Mouse (Mus musculus) forebrain, embryonic 11.5 days (tissue): ENCODE results near the gene Pias4. TPM values are rescaled to one million over a fixed set of nuclear protein-coding genes. Genes with fewer than 3 reads are reported as not detected.

Source experiments
- ATAC-seq: fragments of 200-750 bp; cut with Nextera tagmentation; replicated peaks from 2 replicates; pipeline ENCODE4 v1.8.0; 2017; ENCODE audit warnings: moderate TSS enrichment; ENCODE audit not compliant: low FRiP score
- DNase-seq: peaks from one replicate; pipeline ENCODE4 v3.0.0-alpha.2; 2017; ENCODE audit warnings: low spot score
- H3K27ac ChIP-seq: fragments of 300-500 bp; sonication (generic); 2 replicates; pipeline ENCODE4 v1.5.1; 2014; ENCODE audit warnings: low read depth, low read length
- H3K27me3 ChIP-seq: fragments of 300-500 bp; sonication (generic); 2 replicates; pipeline ENCODE4 v1.6.1; 2014; ENCODE audit warnings: mild to moderate bottlenecking, low read length, mixed read lengths; ENCODE audit not compliant: control insufficient read depth, insufficient read depth
- H3K36me3 ChIP-seq: fragments of 300-500 bp; sonication (generic); 2 replicates; pipeline ENCODE4 v1.6.1; 2014; ENCODE audit warnings: mild to moderate bottlenecking, low read length, moderate library complexity, mixed read lengths; ENCODE audit not compliant: control insufficient read depth, insufficient read depth
- H3K4me1 ChIP-seq: fragments of 300-500 bp; sonication (generic); replicated peaks from 2 replicates; pipeline ENCODE4 v1.6.1; 2014; ENCODE audit warnings: low read length, mixed read lengths; ENCODE audit not compliant: control insufficient read depth, insufficient read depth
- H3K4me2 ChIP-seq: fragments of 300-500 bp; sonication (generic); 2 replicates; pipeline ENCODE4 v1.6.1; 2014; ENCODE audit warnings: low read depth, mild to moderate bottlenecking, low read length, moderate library complexity, mixed read lengths; ENCODE audit not compliant: severe bottlenecking
- H3K4me3 ChIP-seq: fragments of 300-500 bp; sonication (generic); 2 replicates; pipeline ENCODE4 v1.5.1; 2014; ENCODE audit warnings: low read depth, low read length
- H3K9ac ChIP-seq: fragments of 300-500 bp; sonication (generic); 2 replicates; pipeline ENCODE4 v1.6.1; 2014; ENCODE audit warnings: low read length
- H3K9me3 ChIP-seq: fragments of 300-500 bp; sonication (generic); 2 replicates; pipeline ENCODE4 v1.6.1; 2016; ENCODE audit warnings: low read length, mixed read lengths; ENCODE audit not compliant: control insufficient read depth
- WGBS: fragments of 180-500 bp; shearing (Covaris S2); extraction: QIAGEN DNeasy Blood & Tissue Kit; methylation state at CpG from one replicate; pipeline ENCODE4 v1.1.7; 2014; 5-methylcytosine and 5-hydroxymethylcytosine counted together
- polyA plus RNA-seq: library from polyadenylated mRNA; unstranded; fragments of >200 nt; fragmentation: Nextera tagmentation; extraction: Ambion mirVana; gene quantifications from 2 replicates; pipeline ENCODE4 v1.2.1, GENCODE M21; 2014

Gene Pias4
- polyA plus RNA-seq, 1 experiment from 2014 or later, result 54.0 TPM

DNA sequence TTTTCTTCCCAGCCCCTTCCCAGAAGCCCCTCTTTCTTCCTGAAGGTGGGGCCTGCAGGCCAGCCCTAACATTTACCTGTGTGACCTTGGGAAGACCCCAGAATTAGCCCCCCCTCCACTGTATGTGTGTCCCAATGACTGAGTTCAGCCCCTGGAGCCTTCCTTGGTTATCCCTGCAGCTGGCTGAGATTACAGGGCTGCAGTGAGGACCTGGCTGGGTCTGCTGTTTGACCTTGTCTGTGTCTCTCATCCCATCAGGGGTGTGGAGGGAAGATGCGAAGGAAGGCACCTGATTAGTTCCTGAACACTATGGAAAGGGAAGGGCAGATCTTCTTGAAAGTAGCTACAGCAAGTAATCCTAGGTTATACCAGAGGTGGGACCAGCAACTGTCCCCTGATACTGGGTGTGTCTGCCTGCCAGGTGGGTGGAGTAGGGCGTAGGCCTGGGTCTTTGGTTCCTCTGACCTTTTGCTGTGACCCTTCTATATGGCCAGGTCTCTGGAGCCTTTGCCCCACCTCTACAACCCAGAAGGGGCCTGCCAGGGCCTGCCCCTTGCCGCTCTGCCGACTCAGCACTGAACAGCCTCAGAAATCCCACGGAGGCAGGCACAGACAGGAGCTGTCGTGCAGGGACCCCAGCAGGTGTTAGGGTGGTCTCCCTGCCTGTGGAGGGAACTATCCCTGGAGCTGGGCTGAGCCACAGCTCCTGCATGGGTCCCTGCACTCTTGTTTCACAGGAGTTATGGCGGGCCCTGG is 26.1 kb downstream of the Pias4 start:
- WGBS, result 85% methylated on average over 7 of the region's 7 CpGs
- Histone ChIP-seq H3K9ac (no peak overlapping the region), H3K27me3 (no peaks in the 10 kb centered on the region), H3K27ac (no peak overlapping the region), H3K9me3 (no peaks in the 10 kb centered on the region), H3K36me3 (peaks cover 8% of the 10 kb centered on the region; the same call in 1 of the 2 replicates), H3K4me2 (no peak overlapping the region), H3K4me3 (no peak overlapping the region), H3K4me1 (peaks cover 15% of the 10 kb centered on the region)
- DNase-seq (no peak), ATAC-seq (no peak)

DNA sequence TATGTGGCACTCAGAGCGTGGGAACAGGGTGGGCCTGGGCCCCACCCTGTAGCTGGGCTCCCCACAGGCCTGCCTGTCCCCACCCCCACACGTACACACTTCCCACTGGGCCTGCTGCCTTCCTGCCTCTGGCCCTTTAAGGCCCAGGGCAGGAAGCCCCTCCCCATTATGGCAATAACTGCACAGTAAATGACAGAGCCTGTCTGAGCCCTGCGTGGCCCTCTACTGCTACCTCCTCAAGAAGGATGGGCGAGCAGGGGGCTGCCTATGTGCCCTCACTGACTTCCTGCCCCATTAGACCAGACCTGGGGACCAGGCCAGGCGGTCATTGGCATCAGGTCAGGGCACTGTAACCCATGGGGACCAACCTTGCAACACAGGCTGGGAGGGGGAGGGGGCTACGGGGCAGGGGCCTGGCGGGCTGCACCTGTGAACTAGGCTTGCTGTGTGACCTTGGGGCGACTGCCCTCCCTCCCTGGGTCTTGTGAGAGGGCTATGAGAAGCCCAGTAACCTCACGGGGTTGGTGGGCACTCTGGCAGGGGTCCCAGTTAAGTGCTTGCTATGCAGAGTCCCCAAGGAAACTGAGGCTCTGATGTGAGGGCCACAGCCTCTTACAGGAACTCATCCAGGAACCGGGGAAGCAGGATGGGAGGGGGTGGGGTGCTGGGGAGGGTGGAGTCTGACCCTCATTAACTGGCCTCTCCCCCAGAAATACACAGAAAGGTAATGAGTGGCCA is 26.8 kb downstream of the Pias4 start:
- no peak overlapping the region for H3K4me3 ChIP-seq
- no peak for ATAC-seq
- H3K36me3 ChIP-seq, result peaks cover 8% of the 10 kb centered on the region; the same call in 1 of the 2 replicates
- H3K4me1 ChIP-seq, result peaks cover 17% of the 10 kb centered on the region
- H3K27me3 ChIP-seq, result peaks cover 1% of the 10 kb centered on the region
- no peak overlapping the region for H3K4me2 ChIP-seq
- no peak overlapping the region for H3K27ac ChIP-seq
- H3K9ac ChIP-seq, result no peak overlapping the region; the same call in 1 of the 2 replicates
- DNase-seq, result no peak
- no peaks in the 10 kb centered on the region for H3K9me3 ChIP-seq
- 73% methylated on average over 10 of the region's 10 CpGs for WGBS

DNA sequence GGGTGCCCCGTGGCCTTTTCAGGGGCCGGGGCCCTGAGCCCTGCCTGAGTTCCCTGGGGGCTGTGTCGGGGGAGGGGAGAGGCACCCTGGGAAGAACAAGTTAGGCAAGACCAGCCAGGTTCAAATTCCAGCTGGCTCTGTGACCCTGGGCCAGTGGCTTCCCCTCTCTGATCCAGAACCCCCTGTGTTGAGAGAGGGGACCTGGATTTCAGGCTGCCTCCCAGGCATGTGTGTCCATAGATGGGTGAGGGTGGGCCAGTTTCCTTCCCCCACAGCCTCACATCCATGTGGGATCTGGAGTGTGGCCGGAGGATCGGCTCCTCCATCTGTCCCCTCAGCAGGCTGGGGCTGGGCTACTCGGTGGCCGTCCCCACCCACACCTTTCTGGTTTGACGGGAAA is 27.7 kb downstream of the Pias4 start:
- Histone ChIP-seq H3K4me1 (peaks cover 23% of the 10 kb centered on the region), H3K36me3 (peaks cover 5% of the 10 kb centered on the region; the same call in 1 of the 2 replicates), H3K9me3 (no peaks in the 10 kb centered on the region), H3K9ac (no peak overlapping the region; the same call in 1 of the 2 replicates), H3K27me3 (peaks cover 10% of the 10 kb centered on the region), H3K27ac (no peak overlapping the region), H3K4me2 (no peak overlapping the region), H3K4me3 (peak overlapping the region; percentile 3; the same call in 1 of the 2 replicates)
- WGBS, result 65% methylated on average over 8 of the region's 8 CpGs
- DNase-seq (no peak), ATAC-seq (no peak)

DNA sequence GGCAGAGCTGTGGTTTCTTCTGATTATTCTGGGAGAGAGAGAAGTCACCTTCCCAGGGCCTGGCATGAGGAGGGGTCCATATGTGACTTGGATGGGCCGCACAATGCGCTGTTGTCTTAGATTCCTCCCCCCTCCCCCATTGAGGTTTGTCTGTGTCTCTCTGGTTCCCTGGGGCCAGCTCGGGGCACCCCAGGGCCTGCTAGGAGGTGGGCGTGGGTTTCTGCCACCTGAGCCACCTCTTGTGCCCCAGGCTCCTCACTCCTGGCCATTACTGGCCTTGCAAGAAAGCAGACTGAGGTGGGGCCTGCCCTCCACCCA is 28.2 kb downstream of the Pias4 start:
- Histone ChIP-seq H3K4me3 (no peak overlapping the region), H3K9ac (no peak overlapping the region), H3K4me1 (peaks cover 23% of the 10 kb centered on the region), H3K36me3 (peaks cover 3% of the 10 kb centered on the region; the same call in 1 of the 2 replicates), H3K27me3 (peaks cover 15% of the 10 kb centered on the region), H3K9me3 (no peaks in the 10 kb centered on the region), H3K27ac (no peak overlapping the region), H3K4me2 (no peak overlapping the region)
- no peak for DNase-seq
- ATAC-seq, result no peak
- 75% methylated on average over 4 of the region's 4 CpGs for WGBS

DNA sequence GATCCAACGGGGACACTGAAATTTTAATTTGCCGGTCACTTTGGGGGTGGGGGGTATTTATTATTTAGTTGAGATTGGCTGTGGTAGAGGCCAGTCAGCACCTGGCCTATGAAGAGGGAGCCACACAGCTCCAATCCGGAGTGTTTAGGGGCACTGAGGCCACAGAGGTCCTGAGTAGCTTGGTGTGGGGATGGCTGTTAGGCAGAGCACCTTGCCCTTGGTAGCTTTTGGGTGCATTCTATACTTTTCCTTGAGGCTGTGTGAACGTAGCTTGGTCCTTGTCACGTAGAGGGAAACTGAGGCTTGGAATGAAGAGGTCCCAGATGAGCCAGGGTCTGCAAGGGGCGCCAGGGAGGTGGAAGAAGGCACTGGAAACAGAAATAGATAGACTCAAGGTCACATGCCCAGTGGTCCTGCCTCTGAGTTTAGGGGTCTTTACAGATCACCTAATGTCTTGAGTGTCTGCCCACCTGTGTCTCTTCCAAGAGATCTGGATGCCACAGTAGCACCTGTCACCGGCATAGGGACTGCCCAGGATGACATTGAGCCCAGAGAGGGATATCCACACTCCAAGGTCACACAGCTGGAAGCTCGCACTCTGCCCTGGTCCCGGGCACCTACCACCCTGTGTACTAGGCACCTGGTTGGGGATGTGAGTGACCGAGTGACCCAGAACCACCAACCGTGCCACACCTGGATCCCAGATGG is 28.7 kb downstream of the Pias4 start:
- Histone ChIP-seq H3K9ac (peak overlapping the region; percentile 75), H3K9me3 (no peaks in the 10 kb centered on the region), H3K27ac (no peak overlapping the region), H3K4me2 (peak overlapping the region; percentile 89), H3K27me3 (peaks cover 21% of the 10 kb centered on the region), H3K4me1 (peaks cover 23% of the 10 kb centered on the region), H3K36me3 (no peaks in the 10 kb centered on the region; the same call in 1 of the 2 replicates), H3K4me3 (peak overlapping the region; percentile 68)
- no peak for DNase-seq
- WGBS, result 68% methylated on average over 11 of the region's 11 CpGs
- no peak for ATAC-seq

DNA sequence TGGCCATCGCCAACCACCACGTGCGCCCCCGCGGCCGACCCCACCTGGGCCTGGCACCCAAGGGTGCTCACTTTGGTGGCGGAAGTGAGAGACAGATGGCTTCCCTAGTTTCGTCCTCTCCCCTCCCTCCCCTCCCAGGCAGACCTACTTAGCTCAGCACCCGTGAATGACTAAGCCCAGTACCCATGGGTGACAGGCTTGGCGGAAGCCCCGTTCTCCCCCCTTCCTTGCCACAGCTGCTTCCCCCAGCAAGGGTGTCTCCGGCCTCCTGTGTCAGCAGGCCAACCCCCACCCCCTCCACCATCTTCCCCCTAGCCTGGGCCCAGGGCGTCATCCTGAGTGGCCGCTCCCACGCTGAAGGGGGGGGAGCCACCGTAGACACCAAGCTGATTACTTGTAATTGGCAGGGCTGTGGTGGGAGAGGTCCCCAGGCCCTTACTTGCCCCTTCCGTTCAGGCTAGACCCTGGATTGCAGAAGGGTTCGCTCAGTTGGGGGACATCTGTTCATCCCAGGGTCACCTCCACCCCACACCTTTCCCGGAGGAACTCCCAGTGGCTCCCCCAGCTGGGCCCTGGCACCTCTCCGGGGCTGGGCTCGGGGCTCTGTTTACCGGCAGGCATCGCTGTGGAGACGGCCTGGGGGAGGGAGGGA is 29.5 kb downstream of the Pias4 start:
- H3K9me3 ChIP-seq, result no peaks in the 10 kb centered on the region
- no peaks in the 10 kb centered on the region for H3K36me3 ChIP-seq
- DNase-seq (peak; percentile 77), ATAC-seq (no peak)
- peaks cover 23% of the 10 kb centered on the region for H3K4me1 ChIP-seq
- H3K27me3 ChIP-seq, result peaks cover 26% of the 10 kb centered on the region
- H3K4me3 ChIP-seq, result peak overlapping the region; percentile 68
- peak overlapping the region; percentile 67 for H3K27ac ChIP-seq
- peak overlapping the region; percentile 89 for H3K4me2 ChIP-seq
- WGBS, result 2% methylated on average over 23 of the region's 24 CpGs
- H3K9ac ChIP-seq, result peak overlapping the region; percentile 75

DNA sequence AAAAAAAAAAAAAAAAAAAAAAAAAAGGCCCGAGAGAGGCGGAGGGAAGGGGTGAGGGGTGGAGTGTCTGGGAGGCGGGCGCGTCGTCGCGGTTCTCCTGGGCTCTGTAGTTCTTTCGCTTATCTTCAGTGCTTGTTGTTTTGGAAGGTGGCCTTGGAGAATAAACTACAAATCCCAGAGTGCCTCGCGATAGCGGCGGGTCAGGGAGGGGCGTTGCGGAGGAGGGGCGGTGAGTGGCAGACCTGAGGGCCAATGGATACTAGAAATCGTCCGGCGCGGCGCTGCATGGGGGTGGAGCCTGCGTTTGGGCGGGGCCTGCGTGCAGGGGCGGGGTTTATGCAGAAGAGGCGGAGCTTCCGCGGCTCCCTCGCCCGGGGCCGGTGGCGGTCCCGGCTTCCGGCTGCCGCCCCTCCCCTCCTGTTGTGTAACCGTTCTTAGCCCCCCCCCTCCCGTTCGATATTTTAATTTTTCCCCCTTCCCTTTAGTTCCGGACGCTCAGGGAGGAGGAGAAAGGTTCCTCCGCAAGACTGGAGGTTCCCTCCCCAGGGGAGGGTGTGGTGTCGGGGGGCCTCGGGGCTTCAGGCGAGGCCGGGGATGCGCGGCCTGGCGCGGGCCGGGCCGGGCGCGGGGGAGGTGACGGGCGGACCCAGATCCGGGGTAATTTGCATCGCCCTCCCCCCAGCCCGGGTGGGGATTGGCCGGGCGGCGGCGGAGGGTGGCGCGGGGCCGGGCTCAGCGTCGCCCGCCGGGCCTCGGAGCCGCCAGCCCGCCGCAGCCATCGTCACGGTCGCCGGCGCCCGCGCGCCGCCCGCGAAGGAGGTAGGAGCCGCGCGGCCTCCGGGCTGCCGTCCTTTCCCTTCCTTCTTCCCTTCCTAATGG is 30.2 kb downstream of the Pias4 start:
- WGBS, result under 1% methylated on average over 66 of the region's 89 CpGs
- Histone ChIP-seq H3K36me3 (no peaks in the 10 kb centered on the region), H3K4me3 (peak overlapping the region; percentile 74), H3K4me2 (peak overlapping the region; percentile 100), H3K9me3 (no peaks in the 10 kb centered on the region), H3K27me3 (peaks cover 29% of the 10 kb centered on the region), H3K9ac (peak overlapping the region; percentile 75), H3K27ac (peak overlapping the region; percentile 91), H3K4me1 (peaks cover 23% of the 10 kb centered on the region)
- peak; percentile 100 for DNase-seq
- peak; percentile 94 for ATAC-seq
